Mouse (Mus musculus) large intestine, adult 2 months (tissue): ENCODE measurements at regions not wholly inside any gene's neighbourhood (a gene's known extent, or its start where the extent isn't known, plus 50 kb on each side); places are given as distances from the start of the nearest gene placed in this dataset.

Experiments used
- DNase-seq: peaks from one replicate; pipeline ENCODE4 v3.0.0-alpha.2; 2012; ENCODE audit warnings: low read depth, low spot score
- WGBS: fragments of 180-500 bp; shearing (Covaris S2); methylation state at CpG from one replicate; pipeline ENCODE4 v1.1.7; 2018; 5-methylcytosine and 5-hydroxymethylcytosine counted together

GRCm38 (mm10) chr10:83819266-83819949, 96.7 kb downstream of the 1500009L16Rik start:
- peak; percentile 19 for DNase-seq
- WGBS, result 16% methylated on average over 13 of the region's 13 CpGs

- DNase-seq, result no peak
- 80% methylated on average over 8 of the region's 8 CpGs for WGBS
These were observed 97.2 kb downstream of the 1500009L16Rik start for GRCm38 (mm10) chr10:83819950-83820275.

GRCm38 (mm10) chr10:83821089-83821488, 98.4 kb downstream of the 1500009L16Rik start:
- WGBS, result 64% methylated on average over 10 of the region's 10 CpGs
- DNase-seq, result no peak

GRCm38 (mm10) chr10:83826105-83826504, 103.4 kb downstream of the 1500009L16Rik start:
- WGBS, result 80% methylated on average over 5 of the region's 5 CpGs
- no peak for DNase-seq

DNA sequence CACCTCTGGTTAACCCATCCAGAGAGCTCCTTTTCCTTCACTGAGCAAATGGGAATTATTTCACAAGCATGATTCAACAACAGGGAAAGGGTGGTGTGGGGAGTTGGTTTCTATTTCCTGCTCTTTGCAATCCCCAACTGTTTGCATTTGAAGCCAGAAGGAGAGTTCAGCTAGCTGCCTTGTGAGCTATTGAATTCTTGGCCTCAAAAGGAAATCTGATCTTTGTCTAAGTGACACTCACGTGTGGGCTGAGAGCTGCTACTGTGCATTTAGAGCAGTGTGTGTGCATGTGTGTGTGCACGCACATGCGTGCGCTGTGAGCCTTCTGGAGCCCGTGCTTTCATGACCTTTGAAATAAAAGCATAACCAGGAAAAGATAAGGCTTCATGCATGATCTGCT, 113.7 kb downstream of the 1500009L16Rik start:
- 57% methylated on average over 5 of the region's 5 CpGs for WGBS
- DNase-seq, result no peak

DNA sequence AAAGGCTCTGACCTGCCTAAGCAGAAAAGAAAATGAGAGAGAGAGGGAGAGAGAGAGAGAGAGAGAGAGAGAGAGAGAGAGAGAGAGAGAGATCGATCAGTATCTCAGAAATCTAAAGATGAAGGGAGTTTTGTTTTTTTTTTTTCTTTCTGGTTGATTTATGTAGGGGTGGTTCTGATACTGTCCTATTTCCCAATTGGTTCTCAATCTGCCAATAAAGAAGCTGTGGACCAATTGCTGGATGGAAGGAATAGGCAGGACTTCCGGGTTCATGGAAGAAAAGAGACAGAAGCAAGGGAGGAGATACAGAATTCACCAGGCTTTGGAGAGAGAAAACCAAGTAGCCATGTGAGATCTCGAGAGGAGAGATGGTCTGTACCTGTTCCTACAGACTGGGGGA, 117.6 kb downstream of the 1500009L16Rik start:
- WGBS, result 71% methylated on average over 3 of the region's 3 CpGs
- no peak for DNase-seq

DNA sequence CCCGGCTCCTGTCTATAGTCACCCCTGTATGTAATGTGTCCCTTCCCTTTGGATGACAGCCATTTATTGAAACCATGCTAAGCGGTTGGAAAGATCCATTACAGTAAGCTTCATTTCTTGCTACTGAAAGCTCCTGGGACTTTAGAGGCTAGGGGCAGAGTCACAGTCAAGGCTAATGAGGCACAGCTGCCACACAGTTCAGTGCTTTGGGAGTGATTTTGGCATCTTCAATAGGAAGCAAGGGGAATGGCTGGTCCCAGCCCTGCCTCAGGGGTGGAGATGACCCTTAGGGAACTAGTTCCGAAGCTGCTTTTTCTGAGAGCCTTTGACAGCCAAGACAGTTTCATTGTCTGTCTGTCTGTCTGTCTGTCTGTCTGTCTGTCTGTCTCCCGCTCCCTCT, 128.2 kb downstream of the 1500009L16Rik start:
- DNase-seq, result no peak
- 85% methylated on average over 4 of the region's 4 CpGs for WGBS

- WGBS, result 62% methylated on average over 5 of the region's 5 CpGs
- DNase-seq, result no peak
These were observed 129.5 kb downstream of the 1500009L16Rik start for GRCm38 (mm10) chr10:83852194-83852593.

DNA sequence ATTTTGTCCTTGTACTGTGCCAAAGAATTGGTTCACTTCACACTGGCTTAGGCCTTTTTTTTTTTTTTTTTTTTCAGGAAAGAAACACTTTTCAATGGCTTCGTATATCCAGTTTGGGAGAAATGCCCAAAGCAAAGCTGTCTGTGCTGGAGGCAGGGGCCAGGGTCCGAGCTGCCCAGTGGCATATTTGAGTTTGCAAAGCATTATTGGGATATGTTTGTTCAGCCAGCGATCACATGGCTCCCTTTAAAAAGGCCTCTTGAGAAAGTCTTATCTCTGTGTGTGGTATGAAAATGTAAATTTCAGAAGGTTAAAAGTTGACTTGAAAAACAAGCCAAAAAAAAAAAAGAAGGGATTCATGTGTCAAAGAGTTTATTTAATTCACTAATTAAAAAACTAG, 130.1 kb downstream of the 1500009L16Rik start:
- DNase-seq, result no peak
- 32% methylated on average over 3 of the region's 3 CpGs for WGBS

DNA sequence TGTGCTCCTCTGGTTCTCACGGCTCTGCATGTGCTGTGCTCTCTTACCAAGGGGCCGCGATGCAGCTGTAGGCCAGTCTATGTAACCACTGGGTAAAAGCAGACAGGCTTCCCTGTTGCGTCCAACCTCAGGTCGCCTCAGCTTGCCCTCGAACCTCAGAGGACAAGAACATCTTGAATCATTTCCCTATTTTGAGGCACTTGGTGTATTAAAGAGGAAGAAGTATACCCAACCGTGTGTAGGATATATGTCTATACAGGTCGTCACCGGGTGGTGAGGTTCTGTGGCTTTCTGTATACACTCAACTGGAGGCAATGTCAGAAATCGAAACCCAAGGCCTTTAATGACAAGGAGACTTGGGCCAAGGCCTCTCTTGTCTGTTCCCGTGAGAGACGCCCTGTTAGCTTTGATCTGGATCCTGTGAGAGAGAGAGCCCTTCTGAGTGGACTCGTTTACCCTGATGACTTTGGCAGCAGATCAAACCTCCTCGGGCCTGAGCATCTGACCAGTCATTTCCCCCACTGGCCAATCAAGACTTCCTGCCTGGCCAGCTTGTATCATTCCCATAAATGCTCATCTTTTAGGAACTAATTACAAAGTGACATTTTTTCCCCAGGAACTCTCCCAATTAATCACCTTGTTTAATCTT, 135.3 kb downstream of the 1500009L16Rik start:
- no peak for DNase-seq
- WGBS, result 69% methylated on average over 14 of the region's 14 CpGs

DNA sequence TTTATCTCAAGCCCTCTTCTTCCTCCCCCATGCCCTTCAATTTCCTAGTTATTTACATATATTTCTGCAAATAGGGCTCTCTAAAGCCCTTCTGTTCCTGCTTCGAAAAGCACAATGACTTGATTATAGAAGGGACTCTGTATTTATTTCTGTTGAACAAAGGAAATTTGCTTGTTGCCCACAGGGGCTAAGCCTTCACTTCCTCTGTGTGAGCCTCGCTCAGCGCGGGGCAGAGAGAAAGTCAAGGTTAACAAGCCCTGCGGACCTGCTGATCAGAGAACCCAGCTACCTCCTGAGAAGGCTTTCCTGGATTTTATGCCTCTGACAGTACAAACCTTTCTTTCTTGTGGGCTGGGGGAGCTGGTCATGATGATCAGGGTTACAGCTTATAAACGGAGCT, 136.0 kb downstream of the 1500009L16Rik start:
- WGBS, result 37% methylated on average over 6 of the region's 6 CpGs
- DNase-seq, result no peak

GRCm38 (mm10) chr10:83859633-83860032, 137.0 kb downstream of the 1500009L16Rik start:
- DNase-seq, result no peak
- WGBS, result 80% methylated on average over 4 of the region's 4 CpGs

- no peak for DNase-seq
- WGBS, result 67% methylated on average over 5 of the region's 5 CpGs
These were observed 139.0 kb downstream of the 1500009L16Rik start for GRCm38 (mm10) chr10:83861574-83862190.

DNA sequence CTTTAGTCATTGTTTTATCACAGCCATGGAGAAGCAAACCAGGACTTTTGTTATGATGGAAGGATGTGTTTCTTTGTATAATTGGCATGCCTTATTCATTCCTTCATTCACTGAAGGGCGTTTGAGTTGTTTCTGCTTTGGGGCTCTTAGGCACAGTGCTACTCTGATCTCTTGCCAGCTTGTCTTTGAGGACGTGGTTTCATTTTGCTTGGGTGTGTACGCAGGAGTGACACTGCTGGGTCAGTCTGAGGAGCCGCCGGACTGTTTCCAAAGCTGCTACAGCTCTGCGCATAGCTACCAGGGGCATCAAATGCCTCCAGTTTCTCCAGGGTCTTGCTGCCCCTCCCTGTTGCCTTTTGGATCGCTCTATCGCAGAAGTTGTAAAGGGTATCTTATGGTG, 141.9 kb downstream of the 1500009L16Rik start:
- DNase-seq, result no peak
- 77% methylated on average over 8 of the region's 8 CpGs for WGBS

DNA sequence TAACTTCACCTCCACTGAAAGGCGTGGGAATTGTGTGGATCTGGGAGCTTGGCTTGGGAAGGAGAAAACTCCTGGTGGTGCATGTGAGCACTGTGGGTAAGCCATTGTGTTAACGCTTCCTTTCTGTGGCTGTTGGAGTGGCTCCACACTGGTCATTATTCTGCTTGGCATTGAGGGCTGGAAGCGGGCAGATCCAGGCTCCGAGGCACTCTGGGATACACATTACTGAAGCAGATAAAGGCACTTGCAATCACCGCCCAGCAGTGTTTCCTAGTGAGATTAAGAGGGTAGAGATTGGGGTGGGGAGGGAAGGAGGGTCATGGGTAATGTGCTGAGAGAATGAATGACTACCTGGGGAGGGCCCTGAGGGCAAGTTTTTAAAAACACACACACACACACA, 143.3 kb downstream of the 1500009L16Rik start:
- no peak for DNase-seq
- 66% methylated on average over 5 of the region's 5 CpGs for WGBS

DNA sequence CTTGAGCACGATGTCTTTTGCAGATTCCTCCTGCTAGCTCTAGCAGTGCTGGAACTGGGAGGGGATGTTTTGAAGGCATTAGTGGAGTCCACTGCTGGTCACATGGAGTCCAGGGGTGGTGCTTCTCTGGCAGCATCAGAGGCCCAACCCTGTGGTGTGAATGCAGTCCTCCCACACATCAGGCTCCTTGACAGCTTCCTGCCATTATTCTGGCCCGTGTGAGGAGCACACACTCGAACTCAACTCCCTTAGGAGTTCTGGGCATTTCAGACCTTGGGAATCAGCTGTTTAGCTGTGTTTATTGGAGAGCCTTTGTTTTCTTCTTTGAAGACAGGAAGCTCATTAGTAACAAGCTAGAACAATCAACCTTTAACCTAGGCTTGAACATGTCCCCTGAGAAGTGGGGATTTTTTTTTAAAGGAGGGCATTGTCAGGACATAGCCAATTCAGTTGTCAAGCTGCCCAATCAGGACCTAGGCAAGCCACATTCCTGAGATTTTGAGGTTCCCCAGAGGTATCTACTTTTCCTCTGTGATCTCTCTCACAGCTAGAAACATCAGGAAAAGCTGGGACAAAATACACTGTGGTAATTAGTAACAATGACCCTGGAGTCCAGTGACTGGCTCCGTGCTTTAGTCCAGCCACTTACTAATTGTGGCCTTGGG, 149.2 kb downstream of the 1500009L16Rik start:
- DNase-seq, result no peak
- WGBS, result 46% methylated on average over 4 of the region's 4 CpGs

DNA sequence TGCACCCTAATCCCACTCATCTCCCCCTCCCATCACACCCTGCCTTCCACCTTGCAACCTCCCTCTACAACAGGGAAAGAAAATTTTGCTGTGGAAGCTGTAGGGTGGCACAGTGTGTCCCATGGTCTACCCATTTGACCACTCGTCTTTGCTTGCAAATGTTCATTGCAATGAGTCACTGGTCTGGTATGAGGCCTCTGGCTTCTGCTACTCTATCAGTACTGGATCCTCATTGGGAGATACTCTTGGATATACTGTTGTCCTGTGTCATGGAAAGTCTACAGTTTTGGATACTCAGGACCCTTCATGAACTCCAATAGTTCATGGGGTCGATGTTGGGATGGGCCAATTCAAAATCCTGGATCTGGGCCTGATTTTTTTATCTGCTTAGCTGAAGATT, 156.1 kb downstream of the 1500009L16Rik start:
- DNase-seq, result no peak
- 69% methylated on average over 2 of the region's 2 CpGs for WGBS

DNA sequence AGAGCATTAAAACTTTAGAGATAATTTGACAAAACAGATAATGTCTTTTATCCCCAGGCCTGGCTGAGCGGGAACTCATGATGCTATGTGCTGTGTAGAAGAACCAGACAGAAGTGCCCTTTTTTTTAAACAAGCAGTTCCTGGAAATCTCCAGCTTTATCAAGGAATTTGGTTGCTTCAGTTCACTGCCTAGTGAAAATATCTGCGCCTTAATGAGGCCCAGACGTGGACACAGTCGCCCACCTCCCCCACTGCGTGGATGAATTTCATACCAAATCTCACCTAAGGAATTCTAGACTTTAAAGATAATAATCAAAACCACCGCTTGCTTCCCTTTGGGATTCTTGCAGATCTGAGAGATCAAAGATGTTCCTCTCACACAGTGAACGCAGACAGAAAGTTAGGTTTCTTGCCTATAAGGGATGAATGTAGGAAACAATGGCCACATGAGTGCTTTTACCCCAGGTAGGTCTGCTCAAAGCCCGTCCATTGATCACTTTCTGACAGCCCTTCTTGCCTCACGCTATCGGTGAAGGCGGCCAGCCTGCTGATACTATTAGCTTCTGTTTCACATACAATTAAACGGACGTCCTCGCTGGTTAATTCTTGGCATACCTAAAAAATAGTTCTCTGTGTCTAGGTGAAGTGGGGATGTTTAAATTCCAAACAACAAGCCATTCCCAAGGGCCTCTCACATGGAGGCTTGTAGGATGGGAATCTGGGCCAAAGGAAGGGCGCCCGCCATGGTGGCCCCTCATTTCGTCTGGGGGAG, 159.6 kb downstream of the 1500009L16Rik start:
- 86% methylated on average over 17 of the region's 17 CpGs for WGBS
- DNase-seq, result no peak

- WGBS, result 80% methylated on average over 1 of the region's 1 CpGs
These were observed 160.2 kb downstream of the 1500009L16Rik start for GRCm38 (mm10) chr10:83882891-83883185.

DNA sequence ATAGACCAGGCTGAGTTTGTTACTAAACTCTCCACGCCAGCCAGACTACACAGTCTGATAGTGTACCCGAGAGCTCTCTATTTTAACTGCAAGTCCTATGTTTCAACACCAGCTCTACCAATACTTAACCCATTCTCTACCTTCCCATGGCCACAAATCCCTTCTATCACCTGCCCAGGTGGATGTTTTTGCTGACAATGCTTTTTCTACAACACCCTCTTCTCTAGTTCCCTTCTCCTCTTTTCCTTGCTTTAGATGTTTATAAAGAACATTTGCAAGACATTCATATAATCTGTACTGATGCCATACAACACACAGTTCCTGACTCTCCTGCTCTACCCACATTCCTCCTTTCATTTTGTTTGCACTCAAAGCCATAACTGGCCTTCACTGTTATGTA, 161.9 kb downstream of the 1500009L16Rik start:
- DNase-seq, result no peak
- WGBS, result 87% methylated on average over 2 of the region's 2 CpGs

More at GRCm38 (mm10) chr10:83882891-83883185, 160.2 kb downstream of the 1500009L16Rik start:
- no peak for DNase-seq
